Mouse (Mus musculus) midbrain, embryonic 12.5 days (tissue): ENCODE results near the gene Pla2g16. TPM values are rescaled to one million over a fixed set of nuclear protein-coding genes. Genes with fewer than 3 reads are reported as not detected.

Source experiments
- ATAC-seq: fragments of 200-750 bp; cut with Nextera tagmentation; 2 replicates; pipeline ENCODE4 v1.8.0; 2017; ENCODE audit warnings: low read depth, moderate TSS enrichment, moderate library complexity; ENCODE audit not compliant: low FRiP score
- H3K27ac ChIP-seq: fragments of 300-500 bp; sonication (generic); replicated peaks from 2 replicates; pipeline ENCODE4 v1.5.1; 2016; ENCODE audit warnings: mild to moderate bottlenecking
- H3K27me3 ChIP-seq: fragments of 300-500 bp; sonication (generic); 2 replicates; pipeline ENCODE4 v1.6.1; 2016; ENCODE audit warnings: mild to moderate bottlenecking
- H3K36me3 ChIP-seq: fragments of 300-500 bp; sonication (generic); 2 replicates; pipeline ENCODE4 v1.6.1; 2016
- H3K4me1 ChIP-seq: fragments of 300-500 bp; sonication (generic); 2 replicates; pipeline ENCODE4 v1.6.1; 2016
- H3K4me2 ChIP-seq: fragments of 300-500 bp; sonication (generic); replicated peaks from 2 replicates; pipeline ENCODE4 v1.6.1; 2016; ENCODE audit warnings: mild to moderate bottlenecking, moderate library complexity
- H3K4me3 ChIP-seq: fragments of 300-500 bp; sonication (generic); 2 replicates; pipeline ENCODE4 v1.5.1; 2016; ENCODE audit warnings: mild to moderate bottlenecking
- H3K9ac ChIP-seq: fragments of 300-500 bp; sonication (generic); replicated peaks from 2 replicates; pipeline ENCODE4 v1.6.1; 2016; ENCODE audit warnings: mild to moderate bottlenecking, moderate library complexity
- H3K9me3 ChIP-seq: fragments of 300-500 bp; sonication (generic); 2 replicates; pipeline ENCODE4 v1.6.1; 2016; ENCODE audit warnings: mild to moderate bottlenecking
- WGBS: fragments of 180-500 bp; shearing (Covaris S2); methylation state at CpG from one replicate; pipeline ENCODE4 v1.1.7; 2016; 5-methylcytosine and 5-hydroxymethylcytosine counted together
- polyA plus RNA-seq: library from polyadenylated mRNA; unstranded; fragments of >200 nt; fragmentation: Nextera tagmentation; extraction: Ambion mirVana; gene quantifications from 2 replicates; pipeline ENCODE4 v1.2.1, GENCODE M21; 2016

Gene Pla2g16
- polyA plus RNA-seq, 1 experiment from 2014 or later, result 2.3 TPM

GRCm38 (mm10) chr19:7568364-7568763 lies 11.1 kb downstream of the Pla2g16 start:
- no peak overlapping the region for H3K9ac ChIP-seq
- H3K36me3 ChIP-seq, result no peaks in the 10 kb centered on the region
- H3K4me2 ChIP-seq, result no peak overlapping the region
- no peaks in the 10 kb centered on the region for H3K27me3 ChIP-seq
- H3K4me1 ChIP-seq, result no peaks in the 10 kb centered on the region
- H3K9me3 ChIP-seq, result no peaks in the 10 kb centered on the region
- ATAC-seq, result no peak
- 53% methylated on average over 3 of the region's 3 CpGs for WGBS
- H3K27ac ChIP-seq, result no peak overlapping the region
- H3K4me3 ChIP-seq, result no peak overlapping the region

GRCm38 (mm10) chr19:7569650-7570049 lies 12.4 kb downstream of the Pla2g16 start:
- Histone ChIP-seq H3K4me1 (no peaks in the 10 kb centered on the region), H3K4me3 (no peak overlapping the region), H3K9ac (no peak overlapping the region), H3K27ac (no peak overlapping the region), H3K4me2 (no peak overlapping the region), H3K36me3 (no peaks in the 10 kb centered on the region), H3K9me3 (no peaks in the 10 kb centered on the region), H3K27me3 (no peaks in the 10 kb centered on the region)
- ATAC-seq, result no peak
- WGBS, result 83% methylated on average over 5 of the region's 5 CpGs

GRCm38 (mm10) chr19:7576180-7576579 lies 18.9 kb downstream of the Pla2g16 start:
- H3K9me3 ChIP-seq, result no peaks in the 10 kb centered on the region
- no peaks in the 10 kb centered on the region for H3K27me3 ChIP-seq
- no peak overlapping the region for H3K9ac ChIP-seq
- no peak overlapping the region for H3K4me3 ChIP-seq
- no peaks in the 10 kb centered on the region for H3K4me1 ChIP-seq
- no peak for ATAC-seq
- no peak overlapping the region for H3K4me2 ChIP-seq
- H3K36me3 ChIP-seq, result no peaks in the 10 kb centered on the region
- H3K27ac ChIP-seq, result no peak overlapping the region
- WGBS, result 83% methylated on average over 1 of the region's 1 CpGs

GRCm38 (mm10) chr19:7577710-7578109 lies 20.5 kb downstream of the Pla2g16 start:
- Histone ChIP-seq H3K36me3 (no peaks in the 10 kb centered on the region), H3K4me3 (no peak overlapping the region), H3K4me1 (no peaks in the 10 kb centered on the region), H3K4me2 (no peak overlapping the region), H3K27ac (no peak overlapping the region), H3K9me3 (no peaks in the 10 kb centered on the region), H3K9ac (no peak overlapping the region), H3K27me3 (no peaks in the 10 kb centered on the region)
- WGBS, result 79% methylated on average over 3 of the region's 3 CpGs
- ATAC-seq, result no peak

- no peak overlapping the region for H3K4me2 ChIP-seq
- H3K27ac ChIP-seq, result no peak overlapping the region
- ATAC-seq, result no peak
- H3K4me3 ChIP-seq, result no peak overlapping the region
- 77% methylated on average over 5 of the region's 5 CpGs for WGBS
- no peaks in the 10 kb centered on the region for H3K9me3 ChIP-seq
- H3K27me3 ChIP-seq, result no peaks in the 10 kb centered on the region
- no peaks in the 10 kb centered on the region for H3K4me1 ChIP-seq
- no peak overlapping the region for H3K9ac ChIP-seq
- H3K36me3 ChIP-seq, result no peaks in the 10 kb centered on the region
These were observed 23.8 kb downstream of the Pla2g16 start for GRCm38 (mm10) chr19:7581042-7581441.

- H3K36me3 ChIP-seq, result no peaks in the 10 kb centered on the region
- no peaks in the 10 kb centered on the region for H3K27me3 ChIP-seq
- H3K27ac ChIP-seq, result no peak overlapping the region
- ATAC-seq, result no peak
- 67% methylated on average over 7 of the region's 7 CpGs for WGBS
- H3K4me2 ChIP-seq, result no peak overlapping the region
- H3K4me1 ChIP-seq, result no peaks in the 10 kb centered on the region
- no peak overlapping the region for H3K4me3 ChIP-seq
- no peak overlapping the region for H3K9ac ChIP-seq
- no peaks in the 10 kb centered on the region for H3K9me3 ChIP-seq
These were observed 25.8 kb downstream of the Pla2g16 start for GRCm38 (mm10) chr19:7583101-7583500.

- no peak overlapping the region for H3K27ac ChIP-seq
- H3K27me3 ChIP-seq, result no peaks in the 10 kb centered on the region
- no peaks in the 10 kb centered on the region for H3K9me3 ChIP-seq
- no peaks in the 10 kb centered on the region for H3K4me1 ChIP-seq
- H3K36me3 ChIP-seq, result no peaks in the 10 kb centered on the region
- WGBS, result 87% methylated on average over 3 of the region's 3 CpGs
- no peak for ATAC-seq
- H3K4me2 ChIP-seq, result no peak overlapping the region
- H3K4me3 ChIP-seq, result no peak overlapping the region
- H3K9ac ChIP-seq, result no peak overlapping the region
These were observed 26.3 kb downstream of the Pla2g16 start for GRCm38 (mm10) chr19:7583599-7583998.

GRCm38 (mm10) chr19:7585279-7585678 lies 28.0 kb downstream of the Pla2g16 start:
- H3K4me3 ChIP-seq, result no peak overlapping the region
- no peaks in the 10 kb centered on the region for H3K9me3 ChIP-seq
- no peaks in the 10 kb centered on the region for H3K36me3 ChIP-seq
- ATAC-seq, result no peak
- no peak overlapping the region for H3K9ac ChIP-seq
- H3K4me1 ChIP-seq, result no peaks in the 10 kb centered on the region
- no peak overlapping the region for H3K27ac ChIP-seq
- H3K27me3 ChIP-seq, result no peaks in the 10 kb centered on the region
- no peak overlapping the region for H3K4me2 ChIP-seq
- WGBS, result 91% methylated on average over 8 of the region's 8 CpGs

- no peak for ATAC-seq
- Histone ChIP-seq H3K36me3 (no peaks in the 10 kb centered on the region), H3K4me2 (no peak overlapping the region), H3K9ac (no peak overlapping the region), H3K27me3 (no peaks in the 10 kb centered on the region), H3K27ac (no peak overlapping the region), H3K9me3 (no peaks in the 10 kb centered on the region), H3K4me1 (no peaks in the 10 kb centered on the region), H3K4me3 (no peak overlapping the region)
- 94% methylated on average over 6 of the region's 6 CpGs for WGBS
These were observed 28.5 kb downstream of the Pla2g16 start for GRCm38 (mm10) chr19:7585764-7586163.

GRCm38 (mm10) chr19:7590795-7591194 lies 33.5 kb downstream of the Pla2g16 start:
- Histone ChIP-seq H3K27me3 (no peaks in the 10 kb centered on the region), H3K27ac (no peak overlapping the region), H3K36me3 (no peaks in the 10 kb centered on the region), H3K4me1 (no peaks in the 10 kb centered on the region), H3K9ac (no peak overlapping the region), H3K4me3 (no peak overlapping the region), H3K9me3 (no peaks in the 10 kb centered on the region), H3K4me2 (no peak overlapping the region)
- no peak for ATAC-seq

GRCm38 (mm10) chr19:7592018-7592417 lies 34.8 kb downstream of the Pla2g16 start:
- no peaks in the 10 kb centered on the region for H3K27me3 ChIP-seq
- no peak overlapping the region for H3K27ac ChIP-seq
- no peaks in the 10 kb centered on the region for H3K4me1 ChIP-seq
- no peak overlapping the region for H3K4me3 ChIP-seq
- H3K9ac ChIP-seq, result no peak overlapping the region
- H3K4me2 ChIP-seq, result no peak overlapping the region
- no peaks in the 10 kb centered on the region for H3K36me3 ChIP-seq
- 70% methylated on average over 3 of the region's 3 CpGs for WGBS
- no peaks in the 10 kb centered on the region for H3K9me3 ChIP-seq
- no peak for ATAC-seq

- H3K4me1 ChIP-seq, result no peaks in the 10 kb centered on the region
- no peak for ATAC-seq
- H3K27ac ChIP-seq, result no peak overlapping the region
- H3K9me3 ChIP-seq, result no peaks in the 10 kb centered on the region
- no peak overlapping the region for H3K4me2 ChIP-seq
- H3K9ac ChIP-seq, result no peak overlapping the region
- no peak overlapping the region for H3K4me3 ChIP-seq
- no peaks in the 10 kb centered on the region for H3K36me3 ChIP-seq
- no peaks in the 10 kb centered on the region for H3K27me3 ChIP-seq
- 24% methylated on average over 2 of the region's 2 CpGs for WGBS
These were observed 38.3 kb downstream of the Pla2g16 start for GRCm38 (mm10) chr19:7595534-7595933.

GRCm38 (mm10) chr19:7598481-7598880 lies 41.2 kb downstream of the Pla2g16 start:
- no peaks in the 10 kb centered on the region for H3K9me3 ChIP-seq
- no peaks in the 10 kb centered on the region for H3K27me3 ChIP-seq
- no peak for ATAC-seq
- no peak overlapping the region for H3K4me2 ChIP-seq
- no peak overlapping the region for H3K27ac ChIP-seq
- H3K4me3 ChIP-seq, result no peak overlapping the region
- WGBS, result 63% methylated on average over 4 of the region's 4 CpGs
- no peak overlapping the region for H3K9ac ChIP-seq
- H3K4me1 ChIP-seq, result no peaks in the 10 kb centered on the region
- H3K36me3 ChIP-seq, result no peaks in the 10 kb centered on the region
